Mouse (Mus musculus): ENCODE data around the gene Prss46. TPM values are rescaled to one million over a fixed set of nuclear protein-coding genes. Genes with fewer than 3 reads are reported as not detected.
"Not testable (repeated sequence)": the region's sequence is repeated elsewhere in the genome, so short reads cannot be mapped to it uniquely, and the experiment has no call there.

Gene Prss46
- polyA plus RNA-seq (2015; fragmentation: Nextera tagmentation; extraction: Ambion mirVana): not detected in 2 replicates

GRCm38 (mm10) chr9:110844206-110844605, at the start of gene Prss46:
Gene Prss46 (plus strand): TSS chr9:110844506.
- Histone ChIP-seq H3K9me3 (replicated peaks; ENCODE audit: control insufficient read depth, low read length) (no peaks in the 10 kb centered on the region), H3K36me3 (ENCODE audit: control insufficient read depth, insufficient read depth) (no peaks in the 10 kb centered on the region), H3K4me3 (ENCODE audit: low read depth, low read length) (no peak within 1 kb of the TSS), H3K27ac (ENCODE audit: low read length) (no peak within 1 kb of the TSS), H3K4me2 (ENCODE audit: low read depth, low read length) (no peak within 1 kb of the TSS), H3K9ac (ENCODE audit: low read depth, low read length) (no peak within 1 kb of the TSS), H3K4me1 (ENCODE audit: control insufficient read depth, low read depth, low read length) (peaks cover 5% of the 10 kb centered on the region), H3K27me3 (ENCODE audit: control insufficient read depth, insufficient read depth, low read depth, low read length) (no peaks in the 10 kb centered on the region)
- no peak for ATAC-seq (ENCODE audit: low read depth)
- 69% methylated on average over 10 of the region's 10 CpGs for WGBS (ENCODE audit: insufficient replicate concordance)

- no peak overlapping the region for H3K9ac ChIP-seq (ENCODE audit: low read depth, low read length)
- ATAC-seq (ENCODE audit: low read depth): no peak
- H3K4me1 ChIP-seq (ENCODE audit: control insufficient read depth, low read depth, low read length): no peaks in the 10 kb centered on the region
- H3K27me3 ChIP-seq (ENCODE audit: control insufficient read depth, insufficient read depth, low read depth, low read length): no peaks in the 10 kb centered on the region
- 62% methylated on average over 10 of the region's 10 CpGs for WGBS (ENCODE audit: insufficient replicate concordance)
- H3K27ac ChIP-seq (ENCODE audit: low read length): no peak overlapping the region
- H3K4me2 ChIP-seq (ENCODE audit: low read depth, low read length): no peak overlapping the region
- no peak overlapping the region for H3K4me3 ChIP-seq (ENCODE audit: low read depth, low read length)
- no peaks in the 10 kb centered on the region for H3K36me3 ChIP-seq (ENCODE audit: control insufficient read depth, insufficient read depth)
- H3K9me3 ChIP-seq (replicated peaks; ENCODE audit: control insufficient read depth, low read length): no peaks in the 10 kb centered on the region
These were observed 47.3 kb upstream of the Prss46 start for GRCm38 (mm10) chr9:110797013-110797412.

GRCm38 (mm10) chr9:110797866-110798265, 46.4 kb upstream of the Prss46 start, which contains the start of gene Prss42:
Gene Prss42 (plus strand): TSS chr9:110798166.
- Histone ChIP-seq H3K4me2 (ENCODE audit: low read depth, low read length) (no peak within 1 kb of the TSS), H3K27ac (ENCODE audit: low read length) (no peak within 1 kb of the TSS), H3K9me3 (replicated peaks; ENCODE audit: control insufficient read depth, low read length) (no peaks in the 10 kb centered on the region), H3K9ac (ENCODE audit: low read depth, low read length) (no peak within 1 kb of the TSS), H3K4me1 (ENCODE audit: control insufficient read depth, low read depth, low read length) (no peaks in the 10 kb centered on the region), H3K27me3 (ENCODE audit: control insufficient read depth, insufficient read depth, low read depth, low read length) (no peaks in the 10 kb centered on the region), H3K36me3 (ENCODE audit: control insufficient read depth, insufficient read depth) (no peaks in the 10 kb centered on the region), H3K4me3 (ENCODE audit: low read depth, low read length) (no peak within 1 kb of the TSS)
- no peak for ATAC-seq (ENCODE audit: low read depth)
- WGBS (ENCODE audit: insufficient replicate concordance): 81% methylated on average over 14 of the region's 14 CpGs

- H3K4me2 ChIP-seq (ENCODE audit: low read depth, low read length): no peak overlapping the region
- H3K36me3 ChIP-seq (ENCODE audit: control insufficient read depth, insufficient read depth): no peaks in the 10 kb centered on the region
- no peaks in the 10 kb centered on the region for H3K27me3 ChIP-seq (ENCODE audit: control insufficient read depth, insufficient read depth, low read depth, low read length)
- H3K9ac ChIP-seq (ENCODE audit: low read depth, low read length): no peak overlapping the region
- no peak overlapping the region for H3K27ac ChIP-seq (ENCODE audit: low read length)
- 62% methylated on average over 8 of the region's 8 CpGs for WGBS (ENCODE audit: insufficient replicate concordance)
- no peak for ATAC-seq (ENCODE audit: low read depth)
- H3K4me1 ChIP-seq (ENCODE audit: control insufficient read depth, low read depth, low read length): no peaks in the 10 kb centered on the region
- H3K9me3 ChIP-seq (replicated peaks; ENCODE audit: control insufficient read depth, low read length): no peaks in the 10 kb centered on the region
- no peak overlapping the region for H3K4me3 ChIP-seq (ENCODE audit: low read depth, low read length)
These were observed 43.3 kb upstream of the Prss46 start for GRCm38 (mm10) chr9:110800834-110801479.

DNA sequence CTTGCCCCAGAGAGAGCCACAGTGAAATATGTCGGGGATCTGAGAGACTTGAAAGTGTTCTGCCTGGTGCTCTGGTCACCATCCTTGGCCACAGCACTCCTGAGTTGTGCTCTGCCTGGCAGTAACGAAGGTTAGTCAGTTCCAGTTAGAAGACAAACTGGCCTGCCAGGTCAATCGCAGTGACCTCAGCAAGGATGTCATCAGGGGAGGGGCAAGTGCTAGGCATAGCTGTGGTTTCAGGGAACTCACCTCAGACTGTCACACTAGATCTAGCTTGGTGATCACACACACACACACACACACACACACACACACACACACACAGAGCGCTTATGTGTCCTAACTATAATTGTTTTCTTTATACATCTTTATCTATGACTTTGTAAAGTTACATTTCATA, 41.0 kb upstream of the Prss46 start:
- no peaks in the 10 kb centered on the region for H3K9me3 ChIP-seq (replicated peaks; ENCODE audit: control insufficient read depth, low read length)
- no peaks in the 10 kb centered on the region for H3K4me1 ChIP-seq (ENCODE audit: control insufficient read depth, low read depth, low read length)
- ATAC-seq (ENCODE audit: low read depth): no peak
- 42% methylated on average over 4 of the region's 4 CpGs for WGBS (ENCODE audit: insufficient replicate concordance)
- H3K4me3 ChIP-seq (ENCODE audit: low read depth, low read length): no peak overlapping the region
- no peak overlapping the region for H3K27ac ChIP-seq (ENCODE audit: low read length)
- no peaks in the 10 kb centered on the region for H3K27me3 ChIP-seq (ENCODE audit: control insufficient read depth, insufficient read depth, low read depth, low read length)
- H3K9ac ChIP-seq (ENCODE audit: low read depth, low read length): no peak overlapping the region
- no peak overlapping the region for H3K4me2 ChIP-seq (ENCODE audit: low read depth, low read length)
- no peaks in the 10 kb centered on the region for H3K36me3 ChIP-seq (ENCODE audit: control insufficient read depth, insufficient read depth)

- 66% methylated on average over 4 of the region's 4 CpGs for WGBS (ENCODE audit: insufficient replicate concordance)
- Histone ChIP-seq H3K27me3 (ENCODE audit: control insufficient read depth, insufficient read depth, low read depth, low read length) (no peaks in the 10 kb centered on the region), H3K27ac (ENCODE audit: low read length) (no peak overlapping the region), H3K4me1 (ENCODE audit: control insufficient read depth, low read depth, low read length) (no peaks in the 10 kb centered on the region), H3K9me3 (replicated peaks; ENCODE audit: control insufficient read depth, low read length) (no peaks in the 10 kb centered on the region), H3K36me3 (ENCODE audit: control insufficient read depth, insufficient read depth) (no peaks in the 10 kb centered on the region), H3K4me2 (ENCODE audit: low read depth, low read length) (no peak overlapping the region), H3K9ac (ENCODE audit: low read depth, low read length) (no peak overlapping the region), H3K4me3 (ENCODE audit: low read depth, low read length) (no peak overlapping the region)
- ATAC-seq (ENCODE audit: low read depth): no peak
These were observed 34.3 kb upstream of the Prss46 start for GRCm38 (mm10) chr9:110810051-110810450.

DNA sequence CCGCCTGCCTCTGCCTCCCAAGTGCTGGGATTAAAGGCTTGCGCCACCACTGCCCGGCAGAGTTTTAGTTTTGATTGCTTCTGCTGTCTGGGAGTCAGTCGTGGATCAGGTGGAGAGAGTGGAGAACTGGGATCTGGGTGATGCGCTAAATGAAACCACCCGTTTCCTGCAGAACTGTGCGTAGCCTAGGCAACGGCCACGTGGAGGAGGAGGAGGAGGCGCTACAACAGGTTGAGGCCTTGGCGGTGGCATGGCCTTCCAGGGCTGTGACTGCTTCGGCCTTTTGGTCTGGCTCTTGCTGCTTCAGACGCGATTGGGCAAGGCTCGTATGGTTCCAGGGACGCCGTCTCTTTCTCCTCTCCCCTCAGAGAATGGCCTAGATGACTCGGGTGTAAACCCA, 30.5 kb upstream of the Prss46 start, which contains the start of gene Prss44:
TSS of gene Prss44 (plus strand) at position 206 of the 400 bp plus-strand sequence.
- Histone ChIP-seq H3K4me1 (ENCODE audit: control insufficient read depth, low read depth, low read length) (no peaks in the 10 kb centered on the region), H3K9ac (ENCODE audit: low read depth, low read length) (no peak within 1 kb of the TSS), H3K27me3 (ENCODE audit: control insufficient read depth, insufficient read depth, low read depth, low read length) (no peaks in the 10 kb centered on the region), H3K27ac (ENCODE audit: low read length) (no peak within 1 kb of the TSS), H3K4me2 (ENCODE audit: low read depth, low read length) (no peak within 1 kb of the TSS), H3K36me3 (ENCODE audit: control insufficient read depth, insufficient read depth) (no peaks in the 10 kb centered on the region), H3K4me3 (ENCODE audit: low read depth, low read length) (no peak within 1 kb of the TSS), H3K9me3 (replicated peaks; ENCODE audit: control insufficient read depth, low read length) (no peaks in the 10 kb centered on the region)
- 51% methylated on average over 18 of the region's 18 CpGs for WGBS (ENCODE audit: insufficient replicate concordance)
- no peak for ATAC-seq (ENCODE audit: low read depth)

GRCm38 (mm10) chr9:110820546-110820945, 23.8 kb upstream of the Prss46 start:
- not testable (repeated sequence) for H3K9ac ChIP-seq (ENCODE audit: low read depth, low read length); ATAC-seq (ENCODE audit: low read depth); H3K27ac ChIP-seq (ENCODE audit: low read length); H3K4me3 ChIP-seq (ENCODE audit: low read depth, low read length); H3K27me3 ChIP-seq (ENCODE audit: control insufficient read depth, insufficient read depth, low read depth, low read length); H3K36me3 ChIP-seq (ENCODE audit: control insufficient read depth, insufficient read depth); H3K9me3 ChIP-seq (replicated peaks; ENCODE audit: control insufficient read depth, low read length); H3K4me1 ChIP-seq (ENCODE audit: control insufficient read depth, low read depth, low read length); H3K4me2 ChIP-seq (ENCODE audit: low read depth, low read length)

GRCm38 (mm10) chr9:110821436-110821835, 22.9 kb upstream of the Prss46 start:
- Histone ChIP-seq H3K27me3 (ENCODE audit: control insufficient read depth, insufficient read depth, low read depth, low read length) (no peaks in the 10 kb centered on the region), H3K4me3 (ENCODE audit: low read depth, low read length) (no peak overlapping the region), H3K4me2 (ENCODE audit: low read depth, low read length) (no peak overlapping the region), H3K27ac (ENCODE audit: low read length) (no peak overlapping the region), H3K36me3 (ENCODE audit: control insufficient read depth, insufficient read depth) (no peaks in the 10 kb centered on the region), H3K9ac (ENCODE audit: low read depth, low read length) (no peak overlapping the region), H3K4me1 (ENCODE audit: control insufficient read depth, low read depth, low read length) (no peaks in the 10 kb centered on the region), H3K9me3 (replicated peaks; ENCODE audit: control insufficient read depth, low read length) (no peaks in the 10 kb centered on the region)
- ATAC-seq (ENCODE audit: low read depth): no peak
- 61% methylated on average over 7 of the region's 7 CpGs for WGBS (ENCODE audit: insufficient replicate concordance)
